Mouse (Mus musculus): ENCODE data around the gene Parp14. TPM values are rescaled to one million over a fixed set of nuclear protein-coding genes. Genes with fewer than 3 reads are reported as not detected.
"Not testable (repeated sequence)": the region's sequence is repeated elsewhere in the genome, so short reads cannot be mapped to it uniquely, and the experiment has no call there.

Gene Parp14
- polyA plus RNA-seq, 1 experiment = 0.18 TPM

GRCm38 (mm10) chr16:35905355-35905754 is 34.0 kb upstream of the Parp14 start:
- no peak for TF ChIP-seq TAL1 (IDR thresholded peaks at IDR 0.05; ENCODE audit: low read length)
- H3K9me3 ChIP-seq (ENCODE audit: control insufficient read depth, low read length) = peaks cover 2% of the 10 kb centered on the region; the same call in 1 of the 2 replicates
- no peaks in the 10 kb centered on the region for H3K36me3 ChIP-seq (ENCODE audit: control insufficient read depth)
- H3K4me3 ChIP-seq (replicated peaks) = no peak overlapping the region
- no peaks in the 10 kb centered on the region for H3K27me3 ChIP-seq (ENCODE audit: control insufficient read depth)
- peaks cover 27% of the 10 kb centered on the region for H3K4me1 ChIP-seq (ENCODE audit: control insufficient read depth)

GRCm38 (mm10) chr16:35904121-35904736 is 32.9 kb upstream of the Parp14 start:
- TF ChIP-seq GATA1 (IDR thresholded peaks at IDR 0.05; ENCODE audit: low read length) (no peak), TAL1 (IDR thresholded peaks at IDR 0.05; ENCODE audit: low read length) (no peak)
- peaks cover 2% of the 10 kb centered on the region; the same call in 1 of the 2 replicates for H3K9me3 ChIP-seq (ENCODE audit: control insufficient read depth, low read length)
- H3K36me3 ChIP-seq (ENCODE audit: control insufficient read depth) = no peaks in the 10 kb centered on the region
- no peak overlapping the region for H3K4me3 ChIP-seq (replicated peaks)
- H3K27me3 ChIP-seq (ENCODE audit: control insufficient read depth) = no peaks in the 10 kb centered on the region
- H3K4me1 ChIP-seq (ENCODE audit: control insufficient read depth) = peaks cover 27% of the 10 kb centered on the region

DNA sequence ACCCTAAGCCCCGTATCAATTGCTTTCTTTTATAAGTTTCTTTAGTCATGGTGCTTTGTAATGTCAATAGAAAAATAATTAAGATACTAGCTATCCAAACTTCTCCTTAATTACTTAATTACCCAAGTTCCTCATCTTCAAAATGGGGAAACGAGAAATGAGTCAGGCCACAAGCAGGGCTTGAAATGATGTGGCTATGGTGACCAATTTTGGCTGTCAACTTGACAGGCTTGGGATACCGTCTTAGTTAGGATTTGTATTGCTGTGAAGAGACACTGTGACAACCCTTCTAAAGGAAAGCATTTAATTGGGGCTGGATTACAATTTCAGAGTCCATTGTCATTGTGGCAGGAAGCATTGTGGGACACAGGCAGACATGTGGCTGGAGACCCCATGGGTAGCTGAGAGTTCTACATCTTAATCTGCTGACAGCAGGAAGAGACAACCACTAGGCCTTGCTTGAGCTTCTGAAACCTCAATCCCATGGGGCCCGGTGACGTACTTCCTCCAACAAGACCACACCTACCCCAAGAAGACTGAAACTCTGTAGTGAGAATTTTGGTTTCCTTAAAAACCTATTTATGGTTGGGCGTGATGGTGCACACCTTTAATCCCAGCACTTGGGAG is 31.8 kb upstream of the Parp14 start:
- Histone ChIP-seq H3K27me3 (ENCODE audit: control insufficient read depth) (no peaks in the 10 kb centered on the region), H3K36me3 (ENCODE audit: control insufficient read depth) (no peaks in the 10 kb centered on the region), H3K4me1 (ENCODE audit: control insufficient read depth) (peaks cover 27% of the 10 kb centered on the region), H3K9me3 (ENCODE audit: control insufficient read depth, low read length) (peaks cover 2% of the 10 kb centered on the region; the same call in 1 of the 2 replicates), H3K4me3 (replicated peaks) (no peak overlapping the region)
- TF ChIP-seq TAL1 (IDR thresholded peaks at IDR 0.05; ENCODE audit: low read length) = no peak

DNA sequence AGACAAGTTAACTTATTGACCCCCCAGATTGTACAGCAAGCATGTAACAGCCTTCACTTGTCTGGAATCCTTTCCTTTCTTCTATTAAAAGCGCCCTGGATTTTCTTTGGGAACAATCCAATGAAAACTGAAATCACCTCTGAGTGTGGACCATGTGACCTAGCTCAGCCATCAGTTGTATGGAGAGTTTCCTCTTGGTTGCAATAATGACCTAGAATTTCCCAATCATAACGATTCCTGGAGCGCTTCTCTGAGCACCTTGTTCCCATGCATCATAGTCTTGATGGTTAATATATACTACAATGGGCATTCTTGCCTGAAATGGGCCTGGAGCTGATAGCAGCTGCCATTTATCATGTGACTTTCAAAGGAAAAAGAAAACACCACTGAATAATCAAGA is 29.2 kb upstream of the Parp14 start:
- H3K36me3 ChIP-seq (ENCODE audit: control insufficient read depth) = no peaks in the 10 kb centered on the region
- H3K9me3 ChIP-seq (ENCODE audit: control insufficient read depth, low read length) = peaks cover 2% of the 10 kb centered on the region; the same call in 1 of the 2 replicates
- TF ChIP-seq GATA1 (IDR thresholded peaks at IDR 0.05; ENCODE audit: low read length) (no peak), TAL1 (IDR thresholded peaks at IDR 0.05; ENCODE audit: low read length) (no peak)

GRCm38 (mm10) chr16:35894997-35895396 is 23.7 kb upstream of the Parp14 start:
- no peak overlapping the region for H3K4me3 ChIP-seq (replicated peaks)
- H3K36me3 ChIP-seq (ENCODE audit: control insufficient read depth) = no peaks in the 10 kb centered on the region
- H3K4me1 ChIP-seq (ENCODE audit: control insufficient read depth) = no peaks in the 10 kb centered on the region
- H3K9me3 ChIP-seq (ENCODE audit: control insufficient read depth, low read length) = no peaks in the 10 kb centered on the region
- H3K27me3 ChIP-seq (ENCODE audit: control insufficient read depth) = no peaks in the 10 kb centered on the region
- TF ChIP-seq GATA1 (IDR thresholded peaks at IDR 0.05; ENCODE audit: low read length) = no peak
- no peak for TF ChIP-seq TAL1 (IDR thresholded peaks at IDR 0.05; ENCODE audit: low read length)

More for the DNA sequence above, 29.2 kb upstream of the Parp14 start:
- Histone ChIP-seq H3K4me3 (replicated peaks) (no peak overlapping the region), H3K4me1 (ENCODE audit: control insufficient read depth) (peaks cover 12% of the 10 kb centered on the region), H3K27me3 (ENCODE audit: control insufficient read depth) (no peaks in the 10 kb centered on the region)

- not testable (repeated sequence) for H3K4me1 ChIP-seq (ENCODE audit: control insufficient read depth); H3K36me3 ChIP-seq (ENCODE audit: control insufficient read depth); H3K9me3 ChIP-seq (ENCODE audit: control insufficient read depth, low read length); H3K27me3 ChIP-seq (ENCODE audit: control insufficient read depth); H3K4me3 ChIP-seq (replicated peaks)
These were observed 20.3 kb upstream of the Parp14 start for GRCm38 (mm10) chr16:35891603-35892002.

- TF ChIP-seq TAL1 (IDR thresholded peaks at IDR 0.05; ENCODE audit: low read length) (no peak), GATA1 (IDR thresholded peaks at IDR 0.05; ENCODE audit: low read length) (no peak)
These were observed 19.3 kb upstream of the Parp14 start for GRCm38 (mm10) chr16:35890645-35891044.

GRCm38 (mm10) chr16:35888910-35889309 is 17.6 kb upstream of the Parp14 start:
- H3K4me3 ChIP-seq (replicated peaks) = no peak overlapping the region
- no peaks in the 10 kb centered on the region for H3K4me1 ChIP-seq (ENCODE audit: control insufficient read depth)
- no peaks in the 10 kb centered on the region for H3K9me3 ChIP-seq (ENCODE audit: control insufficient read depth, low read length)
- TF ChIP-seq GATA1 (IDR thresholded peaks at IDR 0.05; ENCODE audit: low read length) (no peak), TAL1 (IDR thresholded peaks at IDR 0.05; ENCODE audit: low read length) (no peak)
- H3K36me3 ChIP-seq (ENCODE audit: control insufficient read depth) = no peaks in the 10 kb centered on the region
- no peaks in the 10 kb centered on the region for H3K27me3 ChIP-seq (ENCODE audit: control insufficient read depth)

More at GRCm38 (mm10) chr16:35890645-35891044, 19.3 kb upstream of the Parp14 start:
- H3K9me3 ChIP-seq (ENCODE audit: control insufficient read depth, low read length) = no peaks in the 10 kb centered on the region
- H3K4me1 ChIP-seq (ENCODE audit: control insufficient read depth) = no peaks in the 10 kb centered on the region
- no peaks in the 10 kb centered on the region for H3K36me3 ChIP-seq (ENCODE audit: control insufficient read depth)
- no peak overlapping the region for H3K4me3 ChIP-seq (replicated peaks)
- H3K27me3 ChIP-seq (ENCODE audit: control insufficient read depth) = no peaks in the 10 kb centered on the region

DNA sequence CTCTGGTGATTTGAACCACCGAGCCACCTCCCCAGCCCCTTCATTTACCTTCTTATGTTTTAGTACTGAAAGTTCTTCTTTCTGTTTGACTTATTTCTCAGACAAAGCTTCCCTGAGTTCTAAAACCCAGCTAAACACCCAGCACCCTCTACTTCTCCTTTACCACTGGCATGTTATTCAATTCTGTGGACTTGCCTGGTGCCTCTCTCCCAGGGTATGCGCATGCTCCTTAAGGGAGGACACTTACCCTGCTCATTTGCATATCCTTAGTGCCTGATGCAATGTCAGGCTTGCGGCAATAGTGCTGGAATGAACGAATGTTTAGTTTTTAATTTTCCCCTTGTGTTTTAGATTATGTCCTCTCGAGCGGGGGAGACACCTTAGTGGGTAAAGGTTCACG is 16.8 kb upstream of the Parp14 start:
- TF ChIP-seq GATA1 (IDR thresholded peaks at IDR 0.05; ENCODE audit: low read length) = no peak
- Histone ChIP-seq H3K36me3 (ENCODE audit: control insufficient read depth) (no peaks in the 10 kb centered on the region), H3K27me3 (ENCODE audit: control insufficient read depth) (no peaks in the 10 kb centered on the region), H3K4me3 (replicated peaks) (no peak overlapping the region), H3K4me1 (ENCODE audit: control insufficient read depth) (no peaks in the 10 kb centered on the region), H3K9me3 (ENCODE audit: control insufficient read depth, low read length) (no peaks in the 10 kb centered on the region)

GRCm38 (mm10) chr16:35874416-35874815 is 3.1 kb upstream of the Parp14 start:
- H3K27me3 ChIP-seq (ENCODE audit: control insufficient read depth) = peaks cover 60% of the 10 kb centered on the region
- H3K9me3 ChIP-seq (ENCODE audit: control insufficient read depth, low read length) = no peaks in the 10 kb centered on the region
- no peaks in the 10 kb centered on the region for H3K36me3 ChIP-seq (ENCODE audit: control insufficient read depth)
- TF ChIP-seq TAL1 (IDR thresholded peaks at IDR 0.05; ENCODE audit: low read length) = no peak
- no peak for TF ChIP-seq GATA1 (IDR thresholded peaks at IDR 0.05; ENCODE audit: low read length)
- peaks cover 25% of the 10 kb centered on the region for H3K4me1 ChIP-seq (ENCODE audit: control insufficient read depth)
- no peak overlapping the region for H3K4me3 ChIP-seq (replicated peaks)

Data from erythroblast, embryonic 14.5 days (primary cell).